Mouse (Mus musculus): Measurements from ENCODE around the gene Plekhm2. TPM values are rescaled to one million over a fixed set of nuclear protein-coding genes. Genes with fewer than 3 reads are reported as not detected.

The Plekhm2 gene
- polyA plus RNA-seq, 1 experiment from 2014 or later, result 3.0 TPM

- Histone ChIP-seq H3K4me1 (ENCODE audit: control insufficient read depth, insufficient read depth, low read length) (no peaks in the 10 kb centered on the region), H3K27ac (ENCODE audit: low read depth, low read length) (no peak overlapping the region), H3K9me3 (ENCODE audit: control insufficient read depth, low read length) (no peaks in the 10 kb centered on the region), H3K9ac (ENCODE audit: low read length) (no peak overlapping the region), H3K27me3 (ENCODE audit: control insufficient read depth, insufficient read depth, low read length) (no peaks in the 10 kb centered on the region), H3K4me2 (no peak overlapping the region), H3K36me3 (ENCODE audit: control insufficient read depth, insufficient read depth, low read length) (no peaks in the 10 kb centered on the region), H3K4me3 (ENCODE audit: low read depth, low read length) (no peak overlapping the region)
- DNase-seq (ENCODE audit: low spot score, missing footprints) (no peak), ATAC-seq (ENCODE audit: low FRiP score) (no peak)
- 88% methylated on average over 4 of the region's 4 CpGs for WGBS
Measured at GRCm38 (mm10) chr4:141671389-141671788, 6.7 kb upstream of the Plekhm2 start.

- Histone ChIP-seq H3K4me1 (ENCODE audit: control insufficient read depth, insufficient read depth, low read length) (no peaks in the 10 kb centered on the region), H3K4me2 (no peak overlapping the region), H3K9me3 (ENCODE audit: control insufficient read depth, low read length) (no peaks in the 10 kb centered on the region), H3K27ac (ENCODE audit: low read depth, low read length) (no peak overlapping the region), H3K27me3 (ENCODE audit: control insufficient read depth, insufficient read depth, low read length) (no peaks in the 10 kb centered on the region), H3K9ac (ENCODE audit: low read length) (no peak overlapping the region), H3K4me3 (ENCODE audit: low read depth, low read length) (no peak overlapping the region), H3K36me3 (ENCODE audit: control insufficient read depth, insufficient read depth, low read length) (no peaks in the 10 kb centered on the region)
- WGBS, result 91% methylated on average over 18 of the region's 18 CpGs
- ATAC-seq (ENCODE audit: low FRiP score) (no peak), DNase-seq (ENCODE audit: low spot score, missing footprints) (no peak)
Measured at GRCm38 (mm10) chr4:141669898-141670712, 5.4 kb upstream of the Plekhm2 start.

- peak overlapping the region; percentile 61 for H3K4me2 ChIP-seq
- DNase-seq (ENCODE audit: low spot score, missing footprints), result peak; percentile 97
- H3K27ac ChIP-seq (ENCODE audit: low read depth, low read length), result peak overlapping the region; percentile 25; the same call in 1 of the 2 replicates
- peaks cover 13% of the 10 kb centered on the region for H3K4me1 ChIP-seq (ENCODE audit: control insufficient read depth, insufficient read depth, low read length)
- H3K4me3 ChIP-seq (ENCODE audit: low read depth, low read length), result peak overlapping the region; percentile 88
- H3K36me3 ChIP-seq (ENCODE audit: control insufficient read depth, insufficient read depth, low read length), result no peaks in the 10 kb centered on the region; the same call in 1 of the 2 replicates
- H3K9me3 ChIP-seq (ENCODE audit: control insufficient read depth, low read length), result no peaks in the 10 kb centered on the region
- H3K9ac ChIP-seq (ENCODE audit: low read length), result peak overlapping the region; percentile 97
- peak; percentile 89 for ATAC-seq (ENCODE audit: low FRiP score)
- H3K27me3 ChIP-seq (ENCODE audit: control insufficient read depth, insufficient read depth, low read length), result no peaks in the 10 kb centered on the region
- WGBS, result 2% methylated on average over 51 of the region's 60 CpGs
Measured at GRCm38 (mm10) chr4:141664011-141664745, 521 bp downstream of the Plekhm2 start.

GRCm38 (mm10) chr4:141663122-141663931 is 1.4 kb downstream of the Plekhm2 start:
- Histone ChIP-seq H3K9ac (ENCODE audit: low read length) (peak overlapping the region; percentile 97), H3K4me3 (ENCODE audit: low read depth, low read length) (peak overlapping the region; percentile 88), H3K4me2 (peak overlapping the region; percentile 61), H3K9me3 (ENCODE audit: control insufficient read depth, low read length) (no peaks in the 10 kb centered on the region), H3K4me1 (ENCODE audit: control insufficient read depth, insufficient read depth, low read length) (peaks cover 13% of the 10 kb centered on the region), H3K27me3 (ENCODE audit: control insufficient read depth, insufficient read depth, low read length) (no peaks in the 10 kb centered on the region), H3K36me3 (ENCODE audit: control insufficient read depth, insufficient read depth, low read length) (no peaks in the 10 kb centered on the region; the same call in none of the 2 replicates), H3K27ac (ENCODE audit: low read depth, low read length) (peak overlapping the region; percentile 25; the same call in 1 of the 2 replicates)
- DNase-seq (ENCODE audit: low spot score, missing footprints), result peak; percentile 94
- ATAC-seq (ENCODE audit: low FRiP score), result peak; percentile 64
- 6% methylated on average over 34 of the region's 47 CpGs for WGBS

- H3K27ac ChIP-seq (ENCODE audit: low read depth, low read length), result no peak overlapping the region
- no peak overlapping the region for H3K4me2 ChIP-seq
- no peak for DNase-seq (ENCODE audit: low spot score, missing footprints)
- 84% methylated on average over 11 of the region's 11 CpGs for WGBS
- ATAC-seq (ENCODE audit: low FRiP score), result no peak
- no peaks in the 10 kb centered on the region for H3K27me3 ChIP-seq (ENCODE audit: control insufficient read depth, insufficient read depth, low read length)
- no peak overlapping the region for H3K4me3 ChIP-seq (ENCODE audit: low read depth, low read length)
- H3K9ac ChIP-seq (ENCODE audit: low read length), result no peak overlapping the region
- no peaks in the 10 kb centered on the region; the same call in none of the 2 replicates for H3K36me3 ChIP-seq (ENCODE audit: control insufficient read depth, insufficient read depth, low read length)
- H3K4me1 ChIP-seq (ENCODE audit: control insufficient read depth, insufficient read depth, low read length), result peaks cover 13% of the 10 kb centered on the region
- H3K9me3 ChIP-seq (ENCODE audit: control insufficient read depth, low read length), result no peaks in the 10 kb centered on the region
Measured at GRCm38 (mm10) chr4:141660884-141661283, 3.8 kb downstream of the Plekhm2 start.

- Histone ChIP-seq H3K9ac (ENCODE audit: low read length) (no peak overlapping the region), H3K4me3 (ENCODE audit: low read depth, low read length) (no peak overlapping the region), H3K36me3 (ENCODE audit: control insufficient read depth, insufficient read depth, low read length) (no peaks in the 10 kb centered on the region; the same call in none of the 2 replicates), H3K4me2 (no peak overlapping the region), H3K4me1 (ENCODE audit: control insufficient read depth, insufficient read depth, low read length) (peaks cover 11% of the 10 kb centered on the region), H3K27ac (ENCODE audit: low read depth, low read length) (no peak overlapping the region), H3K9me3 (ENCODE audit: control insufficient read depth, low read length) (no peaks in the 10 kb centered on the region), H3K27me3 (ENCODE audit: control insufficient read depth, insufficient read depth, low read length) (no peaks in the 10 kb centered on the region)
- DNase-seq (ENCODE audit: low spot score, missing footprints), result no peak
- no peak for ATAC-seq (ENCODE audit: low FRiP score)
- 69% methylated on average over 4 of the region's 4 CpGs for WGBS
Measured at GRCm38 (mm10) chr4:141659739-141660138, 5.0 kb downstream of the Plekhm2 start.

GRCm38 (mm10) chr4:141658846-141659484 is 5.7 kb downstream of the Plekhm2 start:
- no peak overlapping the region for H3K27ac ChIP-seq (ENCODE audit: low read depth, low read length)
- H3K4me2 ChIP-seq, result no peak overlapping the region
- H3K4me1 ChIP-seq (ENCODE audit: control insufficient read depth, insufficient read depth, low read length), result peaks cover 6% of the 10 kb centered on the region; the same call in 1 of the 2 replicates
- ATAC-seq (ENCODE audit: low FRiP score), result no peak
- no peak for DNase-seq (ENCODE audit: low spot score, missing footprints)
- H3K4me3 ChIP-seq (ENCODE audit: low read depth, low read length), result no peak overlapping the region
- 89% methylated on average over 6 of the region's 6 CpGs for WGBS
- H3K27me3 ChIP-seq (ENCODE audit: control insufficient read depth, insufficient read depth, low read length), result no peaks in the 10 kb centered on the region
- H3K36me3 ChIP-seq (ENCODE audit: control insufficient read depth, insufficient read depth, low read length), result peaks cover 5% of the 10 kb centered on the region
- H3K9ac ChIP-seq (ENCODE audit: low read length), result no peak overlapping the region
- no peaks in the 10 kb centered on the region for H3K9me3 ChIP-seq (ENCODE audit: control insufficient read depth, low read length)

- no peak overlapping the region for H3K27ac ChIP-seq (ENCODE audit: low read depth, low read length)
- no peaks in the 10 kb centered on the region for H3K4me1 ChIP-seq (ENCODE audit: control insufficient read depth, insufficient read depth, low read length)
- no peaks in the 10 kb centered on the region for H3K27me3 ChIP-seq (ENCODE audit: control insufficient read depth, insufficient read depth, low read length)
- no peak overlapping the region for H3K4me3 ChIP-seq (ENCODE audit: low read depth, low read length)
- ATAC-seq (ENCODE audit: low FRiP score) (no peak), DNase-seq (ENCODE audit: low spot score, missing footprints) (no peak)
- no peaks in the 10 kb centered on the region for H3K9me3 ChIP-seq (ENCODE audit: control insufficient read depth, low read length)
- 86% methylated on average over 8 of the region's 8 CpGs for WGBS
- peaks cover 6% of the 10 kb centered on the region; the same call in 1 of the 2 replicates for H3K36me3 ChIP-seq (ENCODE audit: control insufficient read depth, insufficient read depth, low read length)
- H3K4me2 ChIP-seq, result no peak overlapping the region
- H3K9ac ChIP-seq (ENCODE audit: low read length), result no peak overlapping the region
Measured at GRCm38 (mm10) chr4:141656932-141657331, 7.8 kb downstream of the Plekhm2 start.

Measured in midbrain, embryonic 11.5 days (tissue).